Mouse (Mus musculus) spleen, adult 2 months (tissue): Measurements from ENCODE around the gene Prr19. TPM values are rescaled to one million over a fixed set of nuclear protein-coding genes. Genes with fewer than 3 reads are reported as not detected.

Source experiments
- DNase-seq, 2 experiments: peaks; one replicate each; pipeline versions ENCODE4 v3.0.0 to v3.0.0-alpha.2; 2012 to 2021; ENCODE audit warnings: low spot score in 2 of 2, low read depth in 1 of 2
- H3K27ac ChIP-seq: fragments of 200-500 bp; 2 replicates; pipeline ENCODE4 v1.5.1; 2012; ENCODE audit warnings: low read length, inconsistent platforms; ENCODE audit not compliant: insufficient read depth
- H3K27me3 ChIP-seq: fragments of 200-500 bp; 2 replicates; pipeline ENCODE4 v1.6.1; 2012; ENCODE audit warnings: mild to moderate bottlenecking, moderate library complexity, low read length, inconsistent platforms; ENCODE audit not compliant: control insufficient read depth, insufficient read depth
- H3K36me3 ChIP-seq: fragments of 200-500 bp; 2 replicates; pipeline ENCODE4 v1.6.1; 2012; ENCODE audit warnings: mild to moderate bottlenecking, low read length, inconsistent platforms; ENCODE audit not compliant: control insufficient read depth, insufficient read depth
- H3K4me1 ChIP-seq: fragments of 200-500 bp; 2 replicates; pipeline ENCODE4 v1.6.1; 2011; ENCODE audit warnings: inconsistent platforms; ENCODE audit not compliant: control insufficient read depth, insufficient read depth, insufficient read length
- H3K4me3 ChIP-seq: fragments of 200-500 bp; 2 replicates; pipeline ENCODE4 v1.5.1; 2011; ENCODE audit warnings: mild to moderate bottlenecking, inconsistent platforms; ENCODE audit not compliant: insufficient read depth, insufficient read length; ENCODE audit errors: extremely low read depth
- CTCF ChIP-seq: fragments of 200-500 bp; IDR thresholded peaks from 2 replicates; pipeline ENCODE4 v1.5.1; 2011; ENCODE audit warnings: mild to moderate bottlenecking, inconsistent platforms; ENCODE audit not compliant: insufficient read depth, insufficient read length, insufficient replicate concordance; ENCODE audit errors: extremely low read depth
- POLR2A ChIP-seq: fragments of 200-500 bp; IDR thresholded peaks from 2 replicates; pipeline ENCODE4 v1.6.1; 2011; ENCODE audit warnings: low read depth, low read length, inconsistent platforms
- WGBS: fragments of 180-500 bp; shearing (Covaris S2); methylation state at CpG from one replicate; pipeline ENCODE4 v1.1.7; 2018; 5-methylcytosine and 5-hydroxymethylcytosine counted together
- polyA plus RNA-seq: library from polyadenylated mRNA; depleted of rRNA; stranded (reverse); fragments of >200 nt; gene quantifications from 2 replicates; pipeline ENCODE4 v1.2.3, GENCODE M21; 2012; rRNA removed

The Prr19 gene
- polyA plus RNA-seq, 1 experiment, result not detected

- no peaks in the 10 kb centered on the region for H3K27me3 ChIP-seq
- H3K4me1 ChIP-seq, result no peaks in the 10 kb centered on the region
- no peak overlapping the region for H3K27ac ChIP-seq
- no peak overlapping the region for H3K4me3 ChIP-seq
- no peak for TF ChIP-seq CTCF
- TF ChIP-seq POLR2A, result no peak
- WGBS, result 58% methylated on average over 8 of the region's 8 CpGs
- DNase-seq, result no peak
- no peaks in the 10 kb centered on the region for H3K36me3 ChIP-seq
These were observed 25.0 kb downstream of the Prr19 start for GRCm38 (mm10) chr7:25326233-25326632.

- H3K27ac ChIP-seq, result no peak overlapping the region
- H3K27me3 ChIP-seq, result no peaks in the 10 kb centered on the region
- TF ChIP-seq POLR2A (no peak), CTCF (peak; percentile 92)
- no peaks in the 10 kb centered on the region for H3K36me3 ChIP-seq
- WGBS, result 48% methylated on average over 16 of the region's 16 CpGs
- no peak overlapping the region for H3K4me3 ChIP-seq
- H3K4me1 ChIP-seq, result no peaks in the 10 kb centered on the region
- DNase-seq, result peak; percentile 42 to 70
These were observed 32.5 kb downstream of the Prr19 start for GRCm38 (mm10) chr7:25333596-25334307.

GRCm38 (mm10) chr7:25334472-25334871 lies 33.3 kb downstream of the Prr19 start:
- WGBS, result 82% methylated on average over 12 of the region's 12 CpGs
- H3K4me1 ChIP-seq, result no peaks in the 10 kb centered on the region

GRCm38 (mm10) chr7:25339329-25339728 lies 38.1 kb downstream of the Prr19 start:
- WGBS, result 90% methylated on average over 9 of the region's 9 CpGs
- no peak overlapping the region for H3K4me3 ChIP-seq
- no peaks in the 10 kb centered on the region for H3K27me3 ChIP-seq
- no peak overlapping the region for H3K27ac ChIP-seq
- DNase-seq, result no peak
- H3K36me3 ChIP-seq, result no peaks in the 10 kb centered on the region
- no peaks in the 10 kb centered on the region for H3K4me1 ChIP-seq
- TF ChIP-seq POLR2A (no peak), CTCF (no peak)

More at GRCm38 (mm10) chr7:25334472-25334871, 33.3 kb downstream of the Prr19 start:
- Histone ChIP-seq H3K36me3 (no peaks in the 10 kb centered on the region), H3K4me3 (no peak overlapping the region), H3K27me3 (no peaks in the 10 kb centered on the region), H3K27ac (no peak overlapping the region)
- DNase-seq, result no peak
- TF ChIP-seq CTCF (no peak), POLR2A (no peak)

GRCm38 (mm10) chr7:25341000-25341784 lies 40.0 kb downstream of the Prr19 start:
- DNase-seq, result no peak
- H3K27me3 ChIP-seq, result no peaks in the 10 kb centered on the region
- H3K4me3 ChIP-seq, result no peak overlapping the region
- no peaks in the 10 kb centered on the region for H3K4me1 ChIP-seq
- TF ChIP-seq POLR2A, result no peak
- no peak for TF ChIP-seq CTCF
- WGBS, result 84% methylated on average over 20 of the region's 20 CpGs
- H3K27ac ChIP-seq, result no peak overlapping the region
- no peaks in the 10 kb centered on the region for H3K36me3 ChIP-seq

GRCm38 (mm10) chr7:25348861-25349260 lies 47.6 kb downstream of the Prr19 start:
- 88% methylated on average over 8 of the region's 8 CpGs for WGBS
- H3K4me3 ChIP-seq, result no peak overlapping the region
- H3K4me1 ChIP-seq, result no peaks in the 10 kb centered on the region
- no peak for TF ChIP-seq POLR2A
- no peak for TF ChIP-seq CTCF
- DNase-seq, result no peak
- no peaks in the 10 kb centered on the region for H3K27me3 ChIP-seq
- H3K27ac ChIP-seq, result no peak overlapping the region
- H3K36me3 ChIP-seq, result no peaks in the 10 kb centered on the region

Other genes with a start within 250 kb of the Prr19 start
- 10.2 and 12.9 TPM in 2 replicates for gene Grik5, start 229.1 kb upstream of the Prr19 start, polyA plus RNA-seq
- 23.7 and 34.7 TPM in 2 replicates for gene Zfp574, start 228.8 kb upstream of the Prr19 start, polyA plus RNA-seq
- gene Pou2f2, start 121.7 kb upstream of the Prr19 start, polyA plus RNA-seq, result 61.7 and 83.3 TPM in 2 replicates
- gene Dedd2, start 80.8 kb upstream of the Prr19 start, polyA plus RNA-seq, result 75.5 and 77.0 TPM in 2 replicates
- gene Zfp526, start 80.0 kb upstream of the Prr19 start, polyA plus RNA-seq, result 14.4 and 16.4 TPM in 2 replicates
- gene Gsk3a, start 63.6 kb upstream of the Prr19 start, polyA plus RNA-seq, result 106 and 125 TPM in 2 replicates
- 17.2 and 21.3 TPM in 2 replicates for gene Erf, start 50.6 kb upstream of the Prr19 start, polyA plus RNA-seq
- gene Cic, start 33.7 kb upstream of the Prr19 start, polyA plus RNA-seq, result 112 and 128 TPM in 2 replicates
- gene Pafah1b3, start 3.4 kb upstream of the Prr19 start, polyA plus RNA-seq, result 62.9 and 90.7 TPM in 2 replicates
- not detected in 2 replicates for gene Tmem145, start 4.7 kb downstream of the Prr19 start, polyA plus RNA-seq
- gene Megf8, start 15.8 kb downstream of the Prr19 start, polyA plus RNA-seq, result 11.0 and 11.9 TPM in 2 replicates
- gene Cnfn, start 68.3 kb downstream of the Prr19 start, polyA plus RNA-seq, result not detected in 2 replicates
- 35.0 and 46.0 TPM in 2 replicates for gene Lipe, start 97.3 kb downstream of the Prr19 start, polyA plus RNA-seq
- not detected in 2 replicates for gene Cxcl17, start 111.5 kb downstream of the Prr19 start, polyA plus RNA-seq
- 16.0 and 16.3 TPM in 2 replicates for gene Ceacam1, start 176.2 kb downstream of the Prr19 start, polyA plus RNA-seq
- 0.45 and 0.67 TPM in 2 replicates for gene Ceacam2, start 238.4 kb downstream of the Prr19 start, polyA plus RNA-seq